Mouse (Mus musculus): ENCODE measurements around the gene Msl1. TPM values are rescaled to one million over a fixed set of nuclear protein-coding genes. Genes with fewer than 3 reads are reported as not detected.

Msl1 gene
- total and polyA plus RNA-seq, 2 experiments from 2014 or later = 24.1 to 94.6 TPM

GRCm38 (mm10) chr11:98850100-98851093 is 55.1 kb downstream of the Msl1 start:
- Histone ChIP-seq H3K9me3 (ENCODE audit: low read length) (no peaks in the 10 kb centered on the region), H3K4me1 (ENCODE audit: insufficient read depth) (no peaks in the 10 kb centered on the region), H3K9ac (0 out of 2 replicates have a peak overlapping the region, but pooled peaks have one; percentile 10), H3K27ac (ENCODE audit: low read depth, low read length) (0 out of 2 replicates have a peak overlapping the region, but pooled peaks have one; percentile 15), H3K4me2 (ENCODE audit: low read depth) (peak overlapping the region; percentile 28), H3K36me3 (ENCODE audit: insufficient read depth) (peaks cover 15% of the 10 kb centered on the region; the same call in 1 of the 2 replicates), H3K27me3 (ENCODE audit: insufficient read depth, low read length) (no peaks in the 10 kb centered on the region), H3K4me3 (ENCODE audit: low read depth, low read length) (peak overlapping the region; percentile 9; the same call in 1 of the 2 replicates)
- ATAC-seq = peak; percentile 70
- TF ChIP-seq CTCF (IDR thresholded peaks at IDR 0.05; ENCODE audit: low read depth) = no peak
- DNase-seq = peak; percentile 73
- WGBS = 57% methylated on average over 26 of the region's 26 CpGs

- WGBS = 80% methylated on average over 8 of the region's 8 CpGs
- no peaks in the 10 kb centered on the region for H3K9me3 ChIP-seq (ENCODE audit: low read length)
- no peak for TF ChIP-seq CTCF (IDR thresholded peaks at IDR 0.05; ENCODE audit: low read depth)
These were observed 58.8 kb downstream of the Msl1 start for GRCm38 (mm10) chr11:98854116-98854515.

GRCm38 (mm10) chr11:98854659-98855058 is 59.3 kb downstream of the Msl1 start:
- no peak overlapping the region for H3K9ac ChIP-seq
- no peak overlapping the region for H3K4me2 ChIP-seq (ENCODE audit: low read depth)
- no peak for TF ChIP-seq CTCF (IDR thresholded peaks at IDR 0.05; ENCODE audit: low read depth)
- H3K27me3 ChIP-seq (ENCODE audit: insufficient read depth, low read length) = no peaks in the 10 kb centered on the region
- DNase-seq = no peak
- no peak for ATAC-seq
- 97% methylated on average over 2 of the region's 2 CpGs for WGBS
- no peak overlapping the region for H3K4me3 ChIP-seq (ENCODE audit: low read depth, low read length)
- H3K36me3 ChIP-seq (ENCODE audit: insufficient read depth) = no peaks in the 10 kb centered on the region
- no peak overlapping the region for H3K27ac ChIP-seq (ENCODE audit: low read depth, low read length)
- H3K9me3 ChIP-seq (ENCODE audit: low read length) = no peaks in the 10 kb centered on the region
- H3K4me1 ChIP-seq (ENCODE audit: insufficient read depth) = no peaks in the 10 kb centered on the region

More at GRCm38 (mm10) chr11:98854116-98854515, 58.8 kb downstream of the Msl1 start:
- Histone ChIP-seq H3K4me2 (ENCODE audit: low read depth) (no peak overlapping the region), H3K36me3 (ENCODE audit: insufficient read depth) (0 out of 2 replicates have a peak, but pooled peaks cover 2% of the 10 kb centered on the region), H3K9ac (no peak overlapping the region), H3K4me1 (ENCODE audit: insufficient read depth) (no peaks in the 10 kb centered on the region), H3K4me3 (ENCODE audit: low read depth, low read length) (no peak overlapping the region), H3K27me3 (ENCODE audit: insufficient read depth, low read length) (no peaks in the 10 kb centered on the region), H3K27ac (ENCODE audit: low read depth, low read length) (no peak overlapping the region)
- DNase-seq (no peak), ATAC-seq (no peak)

Other genes with a start within 250 kb of the Msl1 start
- 0.14 and 0.15 TPM in 2 replicates for gene Ikzf3, start 249.5 kb upstream of the Msl1 start, total RNA-seq (2014; rRNA removed)
- gene Ikzf3, start 249.5 kb upstream of the Msl1 start, polyA plus RNA-seq (2015; fragmentation: Nextera tagmentation; extraction: Ambion mirVana) = 0.21 and 0.23 TPM in 2 replicates
- not detected in 2 replicates for gene Zpbp2, start 244.4 kb upstream of the Msl1 start, total RNA-seq (2014; rRNA removed)
- not detected in 2 replicates for gene Zpbp2, start 244.4 kb upstream of the Msl1 start, polyA plus RNA-seq (2015; fragmentation: Nextera tagmentation; extraction: Ambion mirVana)
- gene Ormdl3, start 208.1 kb upstream of the Msl1 start, total RNA-seq (2014; rRNA removed) = 99.8 and 115 TPM in 2 replicates
- 114 and 119 TPM in 2 replicates for gene Ormdl3, start 208.1 kb upstream of the Msl1 start, polyA plus RNA-seq (2015; fragmentation: Nextera tagmentation; extraction: Ambion mirVana)
- not detected in 2 replicates for gene Lrrc3c, start 197.2 kb upstream of the Msl1 start, total RNA-seq (2014; rRNA removed)
- gene Lrrc3c, start 197.2 kb upstream of the Msl1 start, polyA plus RNA-seq (2015; fragmentation: Nextera tagmentation; extraction: Ambion mirVana) = not detected in 2 replicates
- 0.29 TPM in 1 of 2 replicates, not detected in the other for gene Gm12355, start 169.9 kb upstream of the Msl1 start, total RNA-seq (2014; rRNA removed)
- gene Gm12355, start 169.9 kb upstream of the Msl1 start, polyA plus RNA-seq (2015; fragmentation: Nextera tagmentation; extraction: Ambion mirVana) = 0.68 and 0.98 TPM in 2 replicates
- gene Gsdma3, start 169.2 kb upstream of the Msl1 start, total RNA-seq (2014; rRNA removed) = not detected in 2 replicates
- not detected in 2 replicates for gene Gsdma3, start 169.2 kb upstream of the Msl1 start, polyA plus RNA-seq (2015; fragmentation: Nextera tagmentation; extraction: Ambion mirVana)
- gene Gsdma2, start 148.8 kb upstream of the Msl1 start, total RNA-seq (2014; rRNA removed) = not detected in 2 replicates
- 0.11 TPM in 1 of 2 replicates, not detected in the other for gene Gsdma2, start 148.8 kb upstream of the Msl1 start, polyA plus RNA-seq (2015; fragmentation: Nextera tagmentation; extraction: Ambion mirVana)
- not detected in 2 replicates for gene Gsdma, start 131.2 kb upstream of the Msl1 start, total RNA-seq (2014; rRNA removed)
- 0.15 TPM in 1 of 2 replicates, not detected in the other for gene Gsdma, start 131.2 kb upstream of the Msl1 start, polyA plus RNA-seq (2015; fragmentation: Nextera tagmentation; extraction: Ambion mirVana)
- gene Psmd3, start 113.0 kb upstream of the Msl1 start, total RNA-seq (2014; rRNA removed) = 83.8 and 113 TPM in 2 replicates
- 183 and 202 TPM in 2 replicates for gene Psmd3, start 113.0 kb upstream of the Msl1 start, polyA plus RNA-seq (2015; fragmentation: Nextera tagmentation; extraction: Ambion mirVana)
- gene Csf3, start 94.3 kb upstream of the Msl1 start, total RNA-seq (2014; rRNA removed) = not detected in 2 replicates
- gene Csf3, start 94.3 kb upstream of the Msl1 start, polyA plus RNA-seq (2015; fragmentation: Nextera tagmentation; extraction: Ambion mirVana) = not detected in 2 replicates
- 54.0 and 66.5 TPM in 2 replicates for gene Med24, start 66.1 kb upstream of the Msl1 start, total RNA-seq (2014; rRNA removed)
- gene Med24, start 66.1 kb upstream of the Msl1 start, polyA plus RNA-seq (2015; fragmentation: Nextera tagmentation; extraction: Ambion mirVana) = 46.4 and 49.3 TPM in 2 replicates
- 1,003 and 1,159 TPM in 2 replicates for gene Thra, start 54.9 kb upstream of the Msl1 start, total RNA-seq (2014; rRNA removed)
- gene Thra, start 54.9 kb upstream of the Msl1 start, polyA plus RNA-seq (2015; fragmentation: Nextera tagmentation; extraction: Ambion mirVana) = 223 and 233 TPM in 2 replicates
- 4.5 and 6.7 TPM in 2 replicates for gene Nr1d1, start 20.2 kb upstream of the Msl1 start, total RNA-seq (2014; rRNA removed)
- gene Nr1d1, start 20.2 kb upstream of the Msl1 start, polyA plus RNA-seq (2015; fragmentation: Nextera tagmentation; extraction: Ambion mirVana) = 10.8 and 11.4 TPM in 2 replicates
- gene Casc3, start 9.4 kb downstream of the Msl1 start, total RNA-seq (2014; rRNA removed) = 22.5 and 27.2 TPM in 2 replicates
- 29.5 and 37.4 TPM in 2 replicates for gene Casc3, start 9.4 kb downstream of the Msl1 start, polyA plus RNA-seq (2015; fragmentation: Nextera tagmentation; extraction: Ambion mirVana)
- 28.7 TPM in 2 replicates for gene Rapgefl1, start 41.3 kb downstream of the Msl1 start, total RNA-seq (2014; rRNA removed)
- 5.6 and 9.8 TPM in 2 replicates for gene Rapgefl1, start 41.3 kb downstream of the Msl1 start, polyA plus RNA-seq (2015; fragmentation: Nextera tagmentation; extraction: Ambion mirVana)
- gene Wipf2, start 68.1 kb downstream of the Msl1 start, total RNA-seq (2014; rRNA removed) = 7.1 and 8.2 TPM in 2 replicates
- 1.6 and 3.0 TPM in 2 replicates for gene Wipf2, start 68.1 kb downstream of the Msl1 start, polyA plus RNA-seq (2015; fragmentation: Nextera tagmentation; extraction: Ambion mirVana)
- gene Cdc6, start 112.3 kb downstream of the Msl1 start, total RNA-seq (2014; rRNA removed) = 2.2 and 2.3 TPM in 2 replicates
- 1.3 and 1.7 TPM in 2 replicates for gene Cdc6, start 112.3 kb downstream of the Msl1 start, polyA plus RNA-seq (2015; fragmentation: Nextera tagmentation; extraction: Ambion mirVana)
- 11.6 and 15.2 TPM in 2 replicates for gene Rara, start 132.3 kb downstream of the Msl1 start, total RNA-seq (2014; rRNA removed)
- gene Rara, start 132.3 kb downstream of the Msl1 start, polyA plus RNA-seq (2015; fragmentation: Nextera tagmentation; extraction: Ambion mirVana) = 9.5 and 10.7 TPM in 2 replicates
- gene Gjd3, start 187.5 kb downstream of the Msl1 start, total RNA-seq (2014; rRNA removed) = 1.2 and 1.4 TPM in 2 replicates
- gene Gjd3, start 187.5 kb downstream of the Msl1 start, polyA plus RNA-seq (2015; fragmentation: Nextera tagmentation; extraction: Ambion mirVana) = 2.0 and 2.7 TPM in 2 replicates
- 30.2 and 40.7 TPM in 2 replicates for gene Top2a, start 228.7 kb downstream of the Msl1 start, total RNA-seq (2014; rRNA removed)
- 18.1 and 19.7 TPM in 2 replicates for gene Top2a, start 228.7 kb downstream of the Msl1 start, polyA plus RNA-seq (2015; fragmentation: Nextera tagmentation; extraction: Ambion mirVana)
- 99.0 and 102 TPM in 2 replicates for gene Igfbp4, start 245.7 kb downstream of the Msl1 start, total RNA-seq (2014; rRNA removed)
- 128 and 142 TPM in 2 replicates for gene Igfbp4, start 245.7 kb downstream of the Msl1 start, polyA plus RNA-seq (2015; fragmentation: Nextera tagmentation; extraction: Ambion mirVana)